Mouse (Mus musculus) layer of hippocampus, adult 11-12 months (tissue): ENCODE measurements around the gene Sh2d7.
"Not testable (repeated sequence)": the region's sequence is repeated elsewhere in the genome, so short reads cannot be mapped to it uniquely, and the experiment has no call there.

Experiments used
- DNase-seq: peaks from one replicate; pipeline ENCODE4 v3.0.0; 2022; ENCODE audit warnings: low spot score

Sh2d7 gene

DNA sequence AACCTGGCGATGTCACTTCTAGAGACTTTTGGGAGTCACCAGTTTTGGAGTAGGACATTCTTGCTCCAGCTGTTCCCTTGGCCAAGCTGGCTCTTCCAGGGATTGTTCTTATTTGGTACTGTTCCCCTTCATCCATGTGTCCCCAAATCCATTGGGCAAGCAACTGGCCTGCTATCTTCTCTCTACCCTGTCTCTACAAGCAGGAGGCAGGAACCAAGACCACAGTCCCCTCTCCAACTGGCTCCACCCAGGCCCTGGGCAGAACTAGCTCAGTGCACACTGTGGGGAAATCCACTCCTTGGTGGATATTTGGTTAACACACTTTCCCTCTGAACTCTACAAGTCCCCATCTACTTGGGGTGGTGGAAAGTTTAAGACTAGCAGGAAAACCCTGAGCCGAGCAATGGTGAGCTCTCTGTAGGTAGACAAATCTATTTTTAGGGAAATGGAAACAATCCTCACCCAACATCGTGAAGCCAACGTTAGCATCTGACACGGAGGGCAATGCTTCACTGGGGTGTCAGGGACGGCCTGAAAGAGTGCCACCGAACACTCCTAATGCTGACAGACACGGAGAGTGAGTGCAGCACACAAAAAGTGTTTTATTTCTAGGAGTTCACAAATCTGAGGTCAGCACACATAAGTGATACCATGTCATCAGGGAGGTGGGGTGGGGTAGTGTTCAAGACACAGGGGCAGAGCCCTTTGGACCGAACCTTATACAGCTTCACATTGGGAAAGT is 5.6 kb downstream of the Sh2d7 start:
- no peak for DNase-seq

DNA sequence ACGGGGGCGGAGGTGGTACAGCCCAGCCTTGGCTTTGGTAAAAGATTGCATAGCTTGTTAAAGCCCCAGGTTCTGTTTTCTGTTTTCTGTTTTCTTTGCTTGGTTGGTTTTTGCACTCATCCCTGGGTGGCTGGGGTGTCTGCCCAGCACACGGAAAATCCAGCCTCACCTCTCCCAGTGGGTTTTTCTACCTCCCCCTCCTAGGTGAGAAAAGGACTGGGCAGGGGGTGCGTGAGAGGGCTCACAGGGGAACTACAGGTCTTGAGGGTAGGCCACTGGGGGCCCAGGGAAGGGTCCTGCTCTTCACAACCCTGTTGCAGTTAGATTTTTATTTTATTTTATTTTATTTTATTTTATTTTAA is 6.2 kb downstream of the Sh2d7 start:
- DNase-seq: no peak

DNA sequence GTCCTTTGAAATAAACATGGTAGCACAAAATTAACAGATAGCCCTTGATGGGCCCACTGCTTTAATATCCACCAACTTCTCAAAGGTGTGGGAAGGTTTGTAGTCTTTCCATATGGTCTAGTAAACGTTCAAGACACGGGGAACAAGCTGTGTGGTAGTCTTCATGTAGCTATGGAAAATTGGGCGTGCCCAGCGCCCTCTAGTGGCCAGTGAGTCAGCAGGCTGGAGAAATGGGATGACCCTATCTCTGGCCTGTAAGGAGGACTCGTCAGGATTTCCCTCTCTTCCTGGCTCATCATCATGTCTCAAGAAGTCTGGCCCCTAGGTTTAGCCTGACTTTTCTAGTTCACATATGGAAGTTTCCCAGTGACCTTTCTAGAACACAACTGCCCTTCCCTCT is 8.8 kb downstream of the Sh2d7 start:
- peak; percentile 60 for DNase-seq

DNA sequence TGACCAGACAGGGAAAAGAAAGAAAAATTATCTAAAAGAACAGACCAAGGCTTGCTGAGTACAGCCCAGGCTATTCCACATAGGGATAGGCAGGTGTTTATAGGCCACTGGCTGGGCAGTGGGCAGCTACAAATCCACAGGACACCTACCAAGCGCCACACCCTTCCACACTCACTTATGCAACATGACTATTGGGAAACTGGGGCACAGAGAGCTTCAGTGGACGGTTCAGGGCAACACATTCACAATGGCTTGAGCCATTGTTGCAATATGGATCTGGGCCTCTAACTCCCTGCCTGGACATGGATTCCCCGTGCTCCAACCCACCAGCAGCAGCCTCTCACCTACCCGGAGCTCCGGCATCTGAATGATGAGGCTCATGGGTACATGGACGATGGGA is 10.6 kb downstream of the Sh2d7 start:
- no peak for DNase-seq

DNA sequence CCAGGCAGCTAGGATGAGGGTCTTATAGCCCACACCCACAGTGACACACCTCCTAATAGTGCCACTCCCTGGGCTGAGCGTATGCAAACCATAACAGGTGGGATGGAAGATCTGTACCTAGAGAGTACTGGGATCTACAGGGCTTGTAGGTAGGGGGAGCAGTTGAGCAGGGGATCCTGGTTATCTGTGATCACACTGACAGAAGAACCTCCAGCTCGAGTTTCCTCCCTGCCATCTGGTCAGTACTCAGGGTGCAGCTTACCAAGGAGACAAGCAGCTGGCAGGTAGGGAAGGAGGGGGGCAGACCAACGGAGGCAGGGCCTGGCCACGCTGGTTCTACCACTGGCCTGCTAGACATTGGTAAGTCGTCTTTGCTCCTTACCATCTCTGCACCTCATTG is 13.6 kb downstream of the Sh2d7 start:
- DNase-seq: peak; percentile 43

DNA sequence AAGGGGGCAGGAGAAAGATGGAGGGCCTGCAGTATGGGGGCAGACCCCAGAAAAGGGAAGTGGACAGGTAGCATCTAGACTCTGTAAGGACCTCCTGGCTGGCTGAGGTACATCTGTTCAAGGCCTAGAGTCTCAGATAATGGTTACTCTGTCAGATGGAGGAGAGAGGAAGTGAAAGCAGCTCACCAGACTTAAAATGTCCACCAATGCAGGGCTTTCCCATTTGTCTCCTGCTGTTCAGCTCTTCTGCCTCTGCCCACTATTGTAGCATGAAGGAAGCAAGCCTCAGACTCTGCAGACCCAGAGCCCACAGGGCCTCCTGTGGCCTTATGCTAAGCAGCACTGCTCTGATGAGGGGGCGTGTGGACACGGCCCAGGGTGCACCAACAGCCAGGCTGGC is 16.3 kb downstream of the Sh2d7 start:
- DNase-seq: no peak

DNA sequence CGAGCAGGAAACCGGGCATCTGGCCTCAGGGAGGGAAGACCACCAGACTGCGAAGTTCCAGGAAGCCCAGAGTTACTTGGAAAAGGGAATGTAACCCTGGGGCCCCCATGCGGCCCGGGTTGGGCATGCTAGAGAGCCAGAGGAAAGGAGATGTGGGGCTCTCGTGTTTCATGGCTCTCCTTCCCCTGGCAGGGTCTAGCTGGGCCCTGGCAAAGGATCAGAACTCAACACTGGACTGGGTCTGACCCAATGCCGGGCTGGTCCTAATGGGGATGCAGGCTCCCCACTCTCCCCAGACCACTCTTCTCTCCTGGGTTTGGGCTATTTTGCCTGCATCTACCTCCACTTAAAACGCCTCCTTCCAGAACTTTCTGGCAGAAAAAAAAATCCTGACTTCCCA is 19.9 kb downstream of the Sh2d7 start:
- DNase-seq: no peak

DNA sequence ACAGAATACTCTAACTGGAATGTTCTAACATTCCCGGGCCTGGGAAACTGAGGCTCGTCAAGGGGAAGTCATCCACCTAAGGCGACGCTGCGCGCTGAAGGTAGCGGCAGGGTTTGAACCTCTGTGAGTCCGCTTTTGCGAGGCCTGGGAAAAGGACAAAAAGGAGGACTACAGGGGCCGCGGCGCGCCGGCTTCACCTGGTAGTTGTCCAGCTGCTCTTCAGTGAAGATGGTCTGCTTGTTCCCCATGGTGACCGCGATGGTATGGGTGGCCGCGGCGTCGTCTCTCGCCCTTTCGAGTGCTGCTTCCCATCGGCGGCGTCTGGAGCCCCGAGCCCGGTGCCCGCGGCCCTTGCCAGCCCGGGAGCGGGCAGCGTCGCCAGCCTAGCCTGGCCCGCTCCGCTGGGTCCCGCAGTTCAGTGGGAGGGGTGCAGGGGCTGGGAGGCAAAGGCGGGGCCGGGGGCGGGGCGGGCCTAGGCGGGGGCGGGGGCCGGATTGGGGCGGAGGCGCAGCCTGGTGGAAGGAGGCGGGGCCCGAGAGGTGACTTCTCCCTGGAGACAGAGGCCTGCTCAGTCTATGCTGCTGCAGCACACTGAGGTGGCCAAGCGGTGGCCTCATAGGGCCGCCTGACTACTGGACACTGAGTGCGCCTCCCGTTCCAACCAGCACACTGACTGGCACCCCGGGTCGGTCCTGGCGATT is 21.1 kb downstream of the Sh2d7 start, which contains the start of gene Cib2:
Gene Cib2 (minus strand): TSS at position 448 of the 701 bp plus-strand sequence.
- DNase-seq: peak; percentile 77

DNA sequence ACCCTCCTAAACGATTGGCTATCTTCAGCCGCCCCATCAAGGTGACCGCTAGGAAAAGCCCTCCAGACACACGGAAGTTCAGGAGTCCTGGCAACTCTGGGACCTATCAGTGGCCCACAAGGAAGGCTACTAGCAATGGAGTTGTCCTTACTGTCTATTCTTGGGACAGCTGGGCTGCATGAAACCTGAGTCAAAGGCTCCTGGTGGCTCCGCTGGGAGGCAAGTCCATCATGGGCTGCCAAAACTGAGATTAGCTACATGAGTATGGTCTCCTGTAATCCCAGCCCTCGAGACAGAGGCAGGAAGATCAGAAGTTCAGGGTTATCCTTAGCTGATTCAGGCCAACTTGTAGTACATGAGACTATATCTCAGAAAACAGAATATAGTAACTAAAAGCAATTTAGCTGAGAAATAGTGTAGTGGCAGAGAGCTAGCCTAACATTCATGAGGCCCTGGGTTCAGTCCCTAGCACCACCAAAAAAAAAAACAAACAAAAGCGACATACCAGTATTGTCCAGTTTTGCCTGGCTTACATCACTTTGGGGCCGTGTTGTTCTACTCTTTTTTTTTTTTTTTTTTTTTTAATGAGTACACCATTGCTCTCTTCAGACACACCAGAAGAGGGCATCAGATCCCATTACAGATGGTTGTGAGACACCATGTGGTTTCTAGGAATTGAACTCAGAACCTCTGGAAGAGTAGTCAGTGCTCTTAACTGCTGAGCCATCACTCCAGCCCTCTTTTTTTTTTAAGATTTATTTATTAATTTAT is 22.2 kb downstream of the Sh2d7 start:
- DNase-seq: no peak

DNA sequence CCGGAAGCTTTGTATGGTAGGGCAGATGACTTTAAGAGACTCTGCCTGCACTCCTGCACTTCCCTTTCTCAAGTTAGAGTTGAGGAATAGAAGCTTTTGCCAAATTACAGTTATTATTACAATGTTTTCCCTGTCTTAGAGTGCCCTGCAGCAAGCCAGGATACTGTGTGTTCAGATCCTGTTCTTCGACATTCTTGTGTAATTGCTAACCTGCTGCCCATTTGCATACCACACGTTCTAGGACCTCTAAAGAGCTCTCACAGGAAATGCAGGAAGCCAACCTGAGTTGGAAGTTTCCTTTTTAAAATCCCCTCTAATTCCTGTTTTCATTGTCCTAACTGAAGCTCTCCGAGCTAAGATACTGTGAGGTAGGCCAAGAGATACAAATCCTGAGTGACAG is 28.2 kb downstream of the Sh2d7 start:
- DNase-seq: no peak

DNA sequence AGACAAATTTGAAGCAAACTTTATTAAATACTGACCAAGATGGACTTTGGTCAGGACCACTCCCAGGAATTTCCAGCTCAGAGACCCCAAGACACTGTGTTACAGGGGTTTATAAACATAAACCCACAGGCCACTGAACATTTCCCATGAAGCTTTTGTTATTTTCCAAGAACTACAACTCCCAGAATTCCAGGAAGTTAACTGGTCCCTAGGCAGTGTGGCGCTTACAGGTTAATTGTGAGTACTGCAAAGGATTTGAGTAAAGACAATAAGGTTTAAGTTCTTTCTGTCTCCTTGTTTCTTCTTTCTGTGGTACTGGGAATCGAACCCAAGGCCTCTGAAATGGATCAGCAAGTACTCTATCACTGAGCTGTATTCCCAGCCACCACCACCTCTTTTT is 29.9 kb downstream of the Sh2d7 start:
- DNase-seq: no peak

DNA sequence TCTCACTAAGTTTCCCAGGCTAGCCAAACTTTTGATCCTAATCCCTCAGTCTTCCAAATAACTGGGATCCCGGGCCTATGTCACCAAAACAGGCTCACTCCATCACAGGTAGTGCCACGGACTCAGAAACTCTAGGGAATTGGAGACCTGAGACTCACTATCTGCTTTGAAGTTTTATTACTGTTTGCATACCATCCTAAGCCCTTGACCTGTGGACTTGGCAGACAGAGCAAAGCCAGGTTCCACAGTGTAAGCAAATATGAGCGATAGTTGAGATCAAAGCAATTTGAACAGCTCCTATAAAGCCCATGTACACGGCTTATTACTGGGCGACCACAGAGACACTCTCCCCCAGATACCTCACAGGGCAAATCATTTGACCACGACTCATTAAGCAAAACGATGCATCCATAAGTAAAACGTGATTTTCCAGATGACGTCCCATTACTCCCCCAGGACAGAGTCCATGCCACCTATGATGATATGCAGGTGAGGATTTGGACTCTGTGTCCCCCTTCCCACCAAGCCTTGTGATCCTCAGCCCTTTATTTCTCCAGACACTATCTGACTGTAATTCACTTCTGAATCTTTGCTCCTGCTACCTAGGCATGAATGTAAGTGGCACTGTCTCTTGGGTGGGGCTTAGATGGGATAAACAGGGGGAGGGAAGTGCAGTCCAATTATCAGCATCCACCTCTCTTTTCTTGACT is 32.5 kb downstream of the Sh2d7 start:
- DNase-seq: no peak

DNA sequence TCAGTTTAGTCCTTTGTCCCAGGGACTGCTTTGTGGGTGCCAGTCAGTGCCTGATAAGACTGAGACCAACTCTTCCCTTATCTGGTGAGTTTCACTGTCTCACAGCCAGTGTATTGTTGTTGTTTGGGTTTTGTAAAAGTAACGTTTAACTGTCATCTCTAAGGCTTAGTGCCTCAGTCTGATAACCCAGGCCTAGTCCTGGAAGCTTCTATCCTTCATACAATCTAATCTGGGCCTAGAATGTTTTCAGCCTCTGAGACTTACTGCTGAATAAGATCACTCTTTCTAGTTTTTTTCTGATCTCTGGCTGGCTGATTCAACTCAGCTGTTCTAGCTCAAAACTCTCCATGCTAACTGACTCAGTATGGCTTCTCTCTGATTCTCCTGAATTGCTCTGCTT is 44.9 kb downstream of the Sh2d7 start:
- no peak for DNase-seq

DNA sequence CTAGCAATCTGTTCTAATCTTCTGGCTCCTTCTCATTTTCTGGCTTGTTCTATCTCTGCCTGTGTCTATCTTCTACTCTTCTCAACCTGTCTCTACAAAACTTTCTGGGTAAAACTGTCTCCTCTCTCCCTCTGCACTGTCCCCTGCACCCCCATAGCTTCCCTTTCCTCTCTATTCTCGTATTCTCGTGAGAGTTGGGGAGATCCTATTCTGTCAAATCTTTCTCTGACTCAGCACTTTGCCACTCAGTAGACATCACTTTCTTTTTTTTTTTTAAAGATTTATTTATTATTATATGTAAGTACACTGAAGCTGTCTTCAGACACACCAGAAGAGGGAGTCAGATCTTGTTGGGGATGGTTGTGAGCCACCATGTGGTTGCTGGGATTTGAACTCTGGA is 45.3 kb downstream of the Sh2d7 start:
- DNase-seq: not testable (repeated sequence)

DNA sequence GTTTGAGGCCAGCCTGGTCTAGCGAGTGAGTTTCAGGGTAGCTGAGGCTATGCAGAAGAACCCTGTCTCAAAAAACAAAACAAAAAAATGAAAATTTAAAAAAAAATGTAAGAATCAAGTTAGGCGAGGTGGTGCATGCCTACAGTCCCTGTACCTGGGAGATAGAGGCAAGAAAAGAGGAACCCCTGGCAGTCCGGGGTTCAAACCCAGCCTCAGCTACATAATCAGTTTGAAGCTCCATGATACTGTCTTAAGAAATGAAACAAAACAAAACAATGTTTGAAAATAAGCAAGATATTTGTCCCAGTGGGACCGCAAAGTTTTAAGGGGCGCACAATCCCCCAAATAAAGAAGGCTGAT is 47.0 kb downstream of the Sh2d7 start:
- no peak for DNase-seq

DNA sequence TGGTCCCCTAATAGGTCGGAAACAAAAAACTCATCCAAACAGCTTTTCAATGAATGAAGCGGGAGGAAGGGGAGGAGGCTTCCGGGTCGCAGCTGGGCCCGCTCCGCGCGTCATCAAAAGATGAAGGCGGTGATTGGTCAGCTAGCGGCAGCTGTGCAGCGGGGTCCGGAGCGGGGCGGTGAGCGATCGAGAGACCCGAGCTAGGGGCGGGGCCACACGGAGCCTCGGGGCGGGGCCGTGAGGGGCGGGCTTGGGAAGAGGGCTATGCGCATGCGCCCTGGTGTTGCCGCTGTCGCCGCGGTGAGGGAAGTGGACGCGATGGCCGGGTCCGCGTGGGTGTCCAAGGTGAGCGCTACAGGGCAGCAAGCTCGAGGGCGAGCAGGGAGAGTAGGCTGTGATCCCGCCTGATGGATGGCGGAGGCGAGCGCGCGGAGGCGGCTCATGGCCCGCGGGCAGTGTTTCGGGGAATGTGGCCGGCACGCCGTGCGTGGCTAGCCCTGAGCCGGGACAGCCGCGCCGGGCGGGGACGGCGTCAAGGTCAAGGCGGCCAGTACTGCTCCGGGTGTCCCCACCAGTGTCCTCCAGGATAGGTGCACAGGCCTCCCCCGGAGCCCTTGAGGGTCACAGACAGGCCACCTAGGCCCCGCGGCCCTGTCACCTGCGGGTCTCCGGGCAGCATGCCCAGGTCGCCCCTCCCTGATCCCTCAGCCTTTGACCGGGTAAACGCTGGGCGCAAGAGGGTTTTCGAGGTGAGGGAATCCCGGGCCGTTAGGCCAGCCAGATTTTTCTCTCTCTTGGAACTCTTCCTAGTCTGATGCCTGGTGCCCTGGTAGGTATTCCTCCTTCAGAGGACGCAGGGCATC is 47.6 kb downstream of the Sh2d7 start, which contains the start of gene Idh3a:
Gene Idh3a (plus strand): TSS at position 136 of the 863 bp plus-strand sequence.
- peak; percentile 97 for DNase-seq

DNA sequence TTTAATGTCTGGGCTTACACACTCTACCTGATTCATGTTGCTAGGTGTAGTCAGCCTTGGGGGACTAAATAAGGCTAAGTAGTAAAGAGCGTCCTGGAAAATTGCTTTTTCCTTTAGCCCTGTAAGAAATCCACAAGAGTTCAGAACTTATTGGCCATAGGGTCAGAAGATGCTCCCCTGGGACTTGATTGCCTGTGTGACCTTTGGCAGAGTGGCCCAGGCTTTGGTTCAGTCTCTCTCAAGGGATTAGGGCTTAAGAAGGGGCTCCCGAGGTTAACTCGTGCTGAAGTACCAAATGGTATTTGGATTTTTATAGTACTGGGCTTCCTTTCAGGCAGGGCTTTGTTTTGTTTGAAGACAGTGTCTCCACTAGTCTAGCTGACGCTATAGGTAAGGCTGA is 49.1 kb downstream of the Sh2d7 start:
- no peak for DNase-seq

DNA sequence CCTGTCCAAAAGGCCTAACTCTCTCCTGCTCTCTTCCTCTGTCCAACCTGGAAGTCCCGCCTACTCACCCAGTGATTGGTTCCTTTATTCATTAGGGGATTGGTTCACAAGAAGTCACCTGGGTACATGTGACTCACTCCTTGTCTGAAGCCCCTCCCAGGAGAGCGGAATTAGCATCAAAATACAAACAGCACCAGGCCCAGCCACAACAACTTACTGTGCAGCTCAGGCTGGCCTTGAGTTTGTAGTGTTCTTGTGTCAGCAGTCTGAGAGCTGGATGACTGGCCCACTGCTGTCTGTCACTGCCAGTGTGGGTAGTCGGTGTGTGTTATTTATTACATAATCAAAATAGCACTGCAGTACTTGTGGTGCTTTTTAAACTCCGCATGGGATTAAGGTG is 54.9 kb downstream of the Sh2d7 start:
- DNase-seq: not testable (repeated sequence)
